Mouse (Mus musculus) lung, postnatal 0 days (tissue): ENCODE results near the gene Rcvrn. TPM values are rescaled to one million over a fixed set of nuclear protein-coding genes. Genes with fewer than 3 reads are reported as not detected.

ENCODE experiments used
- ATAC-seq: fragments of 200-750 bp; cut with Nextera tagmentation; 2 replicates; pipeline ENCODE4 v1.8.0; 2017; ENCODE audit warnings: moderate library complexity
- DNase-seq: peaks from one replicate; pipeline ENCODE4 v3.0.0-alpha.2; 2016; ENCODE audit warnings: low spot score
- H3K27ac ChIP-seq: fragments of 300-500 bp; sonication (generic); 2 replicates; pipeline ENCODE4 v1.5.1; 2014; ENCODE audit warnings: antibody characterized with exemption, mild to moderate bottlenecking, low read length, mixed read lengths
- H3K27me3 ChIP-seq: fragments of 300-500 bp; sonication (generic); replicated peaks from 2 replicates; pipeline ENCODE4 v1.6.1; 2014; ENCODE audit warnings: low read length, mixed read lengths; ENCODE audit not compliant: insufficient read depth
- H3K36me3 ChIP-seq: fragments of 300-500 bp; sonication (generic); 2 replicates; pipeline ENCODE4 v1.6.1; 2014; ENCODE audit warnings: low read length, mixed read lengths; ENCODE audit not compliant: insufficient read depth
- H3K4me1 ChIP-seq: fragments of 300-500 bp; sonication (generic); 2 replicates; pipeline ENCODE4 v1.6.1; 2014; ENCODE audit warnings: antibody characterized with exemption, low read depth, low read length, mixed read lengths; ENCODE audit not compliant: insufficient read depth
- H3K4me2 ChIP-seq: fragments of 300-500 bp; sonication (generic); replicated peaks from 2 replicates; pipeline ENCODE4 v1.6.1; 2014; ENCODE audit warnings: low read depth, mild to moderate bottlenecking, low read length, moderate library complexity, mixed read lengths
- H3K4me3 ChIP-seq: fragments of 300-500 bp; sonication (generic); 2 replicates; pipeline ENCODE4 v1.5.1; 2014; ENCODE audit warnings: low read depth, low read length
- H3K9ac ChIP-seq: fragments of 300-500 bp; sonication (generic); replicated peaks from 2 replicates; pipeline ENCODE4 v1.6.1; 2014; ENCODE audit warnings: low read depth, mild to moderate bottlenecking
- H3K9me3 ChIP-seq: fragments of 300-500 bp; sonication (generic); 2 replicates; pipeline ENCODE4 v1.6.1; 2016; ENCODE audit warnings: low read length, mixed read lengths
- CTCF ChIP-seq: IDR thresholded peaks from 2 replicates; pipeline ENCODE4 v1.5.1; 2016; ENCODE audit warnings: antibody characterized with exemption, mild to moderate bottlenecking
- EP300 ChIP-seq: IDR thresholded peaks from 2 replicates; pipeline ENCODE4 v1.6.1; 2016; ENCODE audit warnings: antibody characterized with exemption, mild to moderate bottlenecking, control low read depth
- WGBS: fragments of 180-500 bp; shearing (Covaris S2); extraction: QIAGEN DNeasy Blood & Tissue Kit; methylation state at CpG from one replicate; pipeline ENCODE4 v1.1.7; 2014; 5-methylcytosine and 5-hydroxymethylcytosine counted together
- polyA plus RNA-seq: library from polyadenylated mRNA; unstranded; fragments of >200 nt; fragmentation: Nextera tagmentation; extraction: Ambion mirVana; gene quantifications from 2 replicates; pipeline ENCODE4 v1.2.1, GENCODE M21; 2015

Rcvrn gene
- polyA plus RNA-seq, 1 experiment from 2014 or later, result not detected

DNA sequence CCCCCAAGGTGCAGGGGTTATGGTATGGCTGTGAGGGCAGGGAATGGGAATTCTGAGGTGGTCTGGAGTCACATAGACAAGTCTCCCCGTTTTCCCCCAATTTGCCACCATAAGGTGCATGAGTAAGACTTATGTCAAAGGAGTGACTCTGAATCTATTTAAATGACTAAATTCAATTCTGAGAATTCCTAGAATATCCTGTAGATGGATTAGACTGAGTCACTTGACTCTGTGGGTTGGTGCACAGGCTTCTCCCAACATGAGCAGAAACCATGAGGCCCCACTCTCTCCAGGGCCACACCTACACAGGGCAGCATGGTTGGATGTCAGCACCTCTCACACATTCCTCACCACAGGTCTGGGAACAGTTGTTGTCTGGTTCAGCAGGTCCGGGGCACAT lies 15.2 kb upstream of the Rcvrn start:
- 79% methylated on average over 2 of the region's 2 CpGs for WGBS
- TF ChIP-seq CTCF, result no peak
- no peak for TF ChIP-seq EP300
- Histone ChIP-seq H3K9me3 (no peaks in the 10 kb centered on the region), H3K4me2 (no peak overlapping the region), H3K4me3 (no peak overlapping the region), H3K27me3 (no peaks in the 10 kb centered on the region), H3K4me1 (no peaks in the 10 kb centered on the region), H3K27ac (no peak overlapping the region), H3K36me3 (no peaks in the 10 kb centered on the region), H3K9ac (no peak overlapping the region)
- DNase-seq, result no peak
- ATAC-seq, result no peak

DNA sequence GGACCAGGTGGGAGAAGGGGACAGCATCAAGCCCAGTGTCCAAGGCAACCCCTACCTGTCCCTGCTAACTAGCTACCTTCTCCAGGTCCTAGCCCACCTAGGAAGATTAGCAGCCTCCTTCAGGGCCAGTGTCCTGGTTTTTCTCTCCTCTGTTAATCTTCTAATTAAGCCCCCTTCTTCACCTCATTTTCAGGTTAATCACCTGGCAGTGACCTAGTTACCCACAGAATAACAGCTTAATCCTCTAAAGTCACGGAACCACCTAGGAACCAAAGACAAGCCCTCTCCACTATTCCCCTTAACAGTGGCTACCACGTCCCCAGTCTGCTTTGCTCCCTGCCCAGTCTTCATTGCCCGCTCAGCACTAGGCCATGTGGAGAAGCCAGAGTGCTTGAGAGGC lies 13.3 kb upstream of the Rcvrn start:
- TF ChIP-seq EP300, result no peak
- TF ChIP-seq CTCF, result no peak
- no peaks in the 10 kb centered on the region for H3K36me3 ChIP-seq
- H3K9ac ChIP-seq, result no peak overlapping the region
- DNase-seq (no peak), ATAC-seq (no peak)
- H3K4me3 ChIP-seq, result no peak overlapping the region
- no peaks in the 10 kb centered on the region for H3K9me3 ChIP-seq
- no peak overlapping the region for H3K27ac ChIP-seq
- WGBS, result 87% methylated on average over 3 of the region's 3 CpGs
- no peaks in the 10 kb centered on the region for H3K27me3 ChIP-seq
- no peaks in the 10 kb centered on the region for H3K4me1 ChIP-seq
- no peak overlapping the region for H3K4me2 ChIP-seq

DNA sequence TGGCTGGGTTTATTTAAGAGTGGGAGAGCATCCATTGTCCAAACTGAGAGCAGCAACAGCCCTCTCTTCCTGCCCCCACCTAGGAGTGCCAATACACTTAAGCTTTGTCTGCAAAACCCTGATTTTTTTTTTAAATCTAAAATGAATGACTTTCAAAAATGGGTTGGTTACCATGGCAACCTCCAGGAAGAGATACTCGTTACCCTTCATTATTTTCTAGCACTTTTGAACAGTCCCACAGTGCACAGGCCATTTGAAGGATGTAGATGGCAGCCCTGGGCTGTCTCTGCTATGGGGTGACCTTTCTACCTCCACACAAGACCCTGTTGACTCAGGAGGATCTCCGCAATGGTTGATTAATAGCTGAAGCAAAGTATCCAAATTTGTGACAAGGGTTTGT lies 9.0 kb upstream of the Rcvrn start:
- DNase-seq (no peak), ATAC-seq (no peak)
- no peak for TF ChIP-seq CTCF
- no peak for TF ChIP-seq EP300
- Histone ChIP-seq H3K9ac (no peak overlapping the region), H3K4me3 (no peak overlapping the region), H3K27me3 (no peaks in the 10 kb centered on the region), H3K9me3 (no peaks in the 10 kb centered on the region), H3K4me2 (no peak overlapping the region), H3K4me1 (no peaks in the 10 kb centered on the region), H3K27ac (no peak overlapping the region), H3K36me3 (no peaks in the 10 kb centered on the region)
- 74% methylated on average over 2 of the region's 2 CpGs for WGBS

DNA sequence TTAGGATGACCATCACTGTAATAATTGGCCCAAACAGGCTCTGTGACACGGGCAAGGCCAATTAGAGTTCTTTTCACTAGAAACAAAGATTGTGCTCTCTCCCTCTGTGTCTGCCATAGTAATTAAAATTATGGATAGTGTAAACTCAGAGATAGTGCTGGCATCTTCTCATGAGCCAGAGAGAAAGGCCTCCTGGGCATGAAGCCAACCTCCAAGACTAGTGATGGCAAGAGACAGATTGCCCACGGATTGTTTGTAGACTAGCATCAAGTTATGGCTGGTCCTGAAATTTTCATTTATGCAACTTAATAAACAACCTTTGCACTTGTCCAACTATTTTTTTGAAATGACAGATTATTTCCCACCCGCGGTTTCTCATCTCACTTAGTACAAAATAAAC lies 17.9 kb downstream of the Rcvrn start:
- DNase-seq (no peak), ATAC-seq (no peak)
- Histone ChIP-seq H3K27ac (no peak overlapping the region), H3K9ac (no peak overlapping the region), H3K36me3 (no peaks in the 10 kb centered on the region), H3K4me3 (no peak overlapping the region), H3K4me1 (no peaks in the 10 kb centered on the region), H3K9me3 (no peaks in the 10 kb centered on the region), H3K4me2 (no peak overlapping the region), H3K27me3 (no peaks in the 10 kb centered on the region)
- TF ChIP-seq CTCF (no peak), EP300 (no peak)
- WGBS, result 62% methylated on average over 4 of the region's 4 CpGs

DNA sequence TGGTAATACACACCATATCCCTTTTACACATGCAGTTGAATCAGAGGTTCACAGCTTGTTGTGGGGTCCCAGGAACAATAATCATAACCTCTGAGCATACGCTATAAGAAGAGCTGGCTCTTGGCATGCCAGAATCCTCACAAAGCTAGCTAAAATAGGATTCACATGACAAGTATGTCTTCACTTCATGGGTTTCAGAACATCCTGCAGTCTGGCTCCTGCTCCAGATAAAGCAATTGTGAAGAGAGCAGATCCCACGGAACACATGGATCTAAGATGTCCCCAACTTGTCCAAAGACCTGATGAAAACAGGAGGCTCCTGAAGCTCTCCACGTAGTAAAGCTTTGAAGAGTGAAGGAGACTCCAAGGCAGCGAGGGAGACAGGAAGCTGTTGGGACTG lies 20.3 kb downstream of the Rcvrn start:
- Histone ChIP-seq H3K9ac (no peak overlapping the region), H3K4me2 (no peak overlapping the region), H3K4me1 (no peaks in the 10 kb centered on the region), H3K4me3 (no peak overlapping the region), H3K27ac (no peak overlapping the region), H3K9me3 (no peaks in the 10 kb centered on the region), H3K36me3 (no peaks in the 10 kb centered on the region), H3K27me3 (no peaks in the 10 kb centered on the region)
- DNase-seq (no peak), ATAC-seq (no peak)
- WGBS, result 75% methylated on average over 4 of the region's 4 CpGs
- TF ChIP-seq EP300 (no peak), CTCF (no peak)

DNA sequence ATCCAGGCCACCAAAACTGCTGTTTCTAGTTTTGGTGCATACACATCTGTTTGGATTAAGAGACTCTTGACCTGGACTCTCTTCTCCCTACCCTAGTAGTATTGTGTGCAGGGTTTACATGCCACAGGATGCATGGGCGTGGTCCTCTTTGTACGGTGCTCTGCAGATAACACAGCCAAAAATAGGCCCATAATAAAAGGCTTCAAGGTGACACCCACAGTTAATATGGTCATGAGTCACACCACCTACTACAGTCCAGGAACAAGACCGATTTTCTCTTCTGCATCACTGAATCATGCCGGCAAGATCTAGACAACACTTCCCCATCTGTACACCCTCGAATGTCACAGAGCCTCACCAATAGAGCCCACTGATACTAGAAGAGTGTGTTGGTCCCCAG lies 26.4 kb downstream of the Rcvrn start:
- H3K9me3 ChIP-seq, result no peaks in the 10 kb centered on the region
- H3K4me2 ChIP-seq, result no peak overlapping the region
- 73% methylated on average over 5 of the region's 5 CpGs for WGBS
- H3K27ac ChIP-seq, result no peak overlapping the region
- H3K27me3 ChIP-seq, result no peaks in the 10 kb centered on the region
- DNase-seq, result no peak
- TF ChIP-seq EP300 (no peak), CTCF (no peak)
- H3K4me3 ChIP-seq, result no peak overlapping the region
- no peak overlapping the region for H3K9ac ChIP-seq
- H3K36me3 ChIP-seq, result no peaks in the 10 kb centered on the region
- no peak for ATAC-seq
- H3K4me1 ChIP-seq, result no peaks in the 10 kb centered on the region

DNA sequence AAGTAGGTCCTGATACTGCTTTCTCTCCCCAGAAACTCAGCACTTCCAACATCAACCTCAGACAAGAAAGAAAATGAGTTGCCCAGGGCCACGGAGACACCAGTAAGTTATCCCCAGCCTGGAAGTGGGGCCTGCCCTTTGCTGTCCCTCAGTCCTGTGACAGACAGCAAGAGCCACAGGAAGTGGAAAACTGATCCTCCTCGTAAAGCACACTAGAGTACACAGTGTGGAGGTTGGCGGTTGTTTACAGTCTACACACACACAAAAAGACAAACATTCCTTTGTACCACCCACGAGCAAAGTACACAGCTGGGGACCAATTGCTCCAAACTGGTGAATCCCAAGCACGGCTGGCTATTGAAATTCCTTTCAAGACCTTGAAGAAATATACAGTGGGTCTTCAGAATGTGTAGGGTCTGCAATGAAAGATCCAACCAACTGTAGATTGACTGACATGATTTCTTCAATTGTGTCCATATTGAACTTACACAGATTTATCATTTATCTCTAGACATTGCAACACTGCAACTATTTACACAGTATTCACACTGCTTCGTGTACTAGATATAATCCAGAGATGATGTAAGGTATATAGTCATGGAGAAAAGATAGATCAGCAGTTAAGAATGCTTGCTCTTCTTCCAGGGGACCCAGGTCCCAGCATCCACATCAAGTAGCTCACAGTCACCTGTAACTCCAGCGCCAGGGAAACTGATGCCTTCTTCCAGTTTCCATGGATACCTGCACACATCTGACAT lies 27.5 kb downstream of the Rcvrn start:
- Histone ChIP-seq H3K4me3 (no peak overlapping the region), H3K27ac (no peak overlapping the region), H3K9ac (no peak overlapping the region), H3K36me3 (no peaks in the 10 kb centered on the region), H3K27me3 (no peaks in the 10 kb centered on the region), H3K9me3 (no peaks in the 10 kb centered on the region), H3K4me1 (no peaks in the 10 kb centered on the region), H3K4me2 (no peak overlapping the region)
- TF ChIP-seq EP300 (no peak), CTCF (no peak)
- ATAC-seq (no peak), DNase-seq (no peak)
- 31% methylated on average over 7 of the region's 7 CpGs for whole genome bisulfite sequencing
